Mouse (Mus musculus): ENCODE results near the gene Pcnx.

Pcnx gene

GRCm38 (mm10) chr12:81859351-81860307 is at the start of gene Pcnx:
Gene Pcnx, plus strand, starts transcription at chr12:81860023.
- in situ Hi-C loops (cut with MseI, MboI) = no loop called here

DNA sequence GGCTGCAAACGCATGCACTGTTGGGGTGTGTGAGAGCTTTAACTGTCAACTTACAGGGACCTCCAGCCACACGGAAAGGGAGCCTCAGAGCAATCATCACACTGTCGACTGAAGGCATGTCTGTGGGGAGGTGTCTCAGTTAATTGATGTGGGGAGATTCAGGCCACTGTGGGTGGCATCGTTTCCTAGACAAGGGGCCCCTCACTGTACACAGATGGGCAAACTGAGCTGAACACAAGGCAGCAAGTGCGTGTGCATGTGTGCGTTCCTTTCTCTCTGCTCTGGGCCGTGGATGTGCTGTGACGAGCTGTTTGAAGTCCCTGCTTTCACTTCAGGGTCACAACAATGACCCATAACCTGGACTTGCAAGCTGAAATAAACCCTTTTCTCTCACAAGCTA is 49.4 kb upstream of the Pcnx start:
- in situ Hi-C loops (cut with MseI, MboI) = loop anchor here in 1 of 2 experiments (25.0 kb wide), 1 partner anchor 302 kb away; no protein-coding TSS in a partner anchor

- in situ Hi-C loops (cut with MseI, MboI) = loop anchor here in 1 of 2 experiments (25.0 kb wide), 1 partner anchor 298 kb away; no protein-coding TSS in a partner anchor
These were observed 45.1 kb upstream of the Pcnx start for GRCm38 (mm10) chr12:81814742-81815141.

DNA sequence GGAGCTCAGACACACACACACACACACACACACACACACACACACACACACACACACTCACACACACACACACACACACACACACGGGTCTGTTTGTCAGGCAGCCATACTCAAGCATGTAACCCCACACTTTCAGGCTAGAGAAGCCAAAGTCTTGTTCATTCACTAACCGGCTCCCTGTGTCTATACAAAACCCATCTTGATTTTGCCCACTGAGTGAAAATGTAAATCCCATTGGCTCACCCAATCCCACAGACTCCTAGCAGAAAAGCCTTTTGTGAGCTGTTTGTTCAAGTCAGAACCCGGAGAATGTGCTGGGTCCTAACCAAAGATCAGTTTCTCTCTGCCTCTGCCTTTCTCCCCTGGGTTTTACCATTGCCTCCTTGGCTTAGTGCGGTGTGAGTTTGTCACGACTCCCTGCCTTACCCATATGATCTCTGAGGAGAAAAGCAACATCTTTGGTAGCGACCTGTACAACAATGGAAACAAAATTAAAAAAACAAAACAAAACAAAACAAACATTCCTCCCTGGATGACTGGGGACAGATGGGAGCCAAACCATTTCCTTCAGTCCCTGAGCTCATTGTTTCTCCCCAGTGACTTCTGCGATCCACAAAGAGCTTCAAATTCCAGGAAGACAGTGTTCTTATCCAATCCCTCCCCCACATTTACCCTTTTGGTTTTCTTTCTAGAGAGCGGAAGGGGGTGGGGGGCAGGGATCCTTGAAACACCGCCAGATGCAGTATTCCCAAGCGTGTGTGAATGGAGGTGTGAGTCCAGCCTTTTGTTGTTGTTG is 43.3 kb upstream of the Pcnx start:
- in situ Hi-C loops (cut with MseI, MboI) = loop anchor here in 1 of 2 experiments (25.0 kb wide), 1 partner anchor 296 kb away; no protein-coding TSS in a partner anchor

DNA sequence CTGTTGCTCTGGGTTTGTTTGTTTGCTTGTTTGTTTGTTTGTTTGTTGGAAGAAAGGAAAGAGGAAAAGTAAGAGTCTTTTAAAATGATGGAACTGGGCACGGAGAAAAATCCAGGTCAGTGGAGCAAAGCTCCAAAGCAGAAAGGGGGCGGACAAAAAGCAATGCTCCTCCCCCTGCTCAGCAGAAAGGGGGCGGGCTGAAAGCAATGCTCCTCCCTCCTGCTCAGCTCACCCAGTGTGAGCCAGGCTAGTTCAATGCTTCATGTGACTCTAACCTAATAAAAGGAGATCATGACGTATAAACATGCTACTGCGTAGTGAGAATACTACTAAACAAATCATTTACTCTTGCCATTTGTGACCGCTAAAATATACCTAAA is 42.7 kb upstream of the Pcnx start:
- in situ Hi-C loops (cut with MseI, MboI) = loop anchor here in 1 of 2 experiments (25.0 kb wide), 1 partner anchor 295 kb away; no protein-coding TSS in a partner anchor

- in situ Hi-C loops (cut with MseI, MboI) = loop anchor here in 1 of 2 experiments (25.0 kb wide), 1 partner anchor 292 kb away; no protein-coding TSS in a partner anchor
These were observed 39.1 kb upstream of the Pcnx start for GRCm38 (mm10) chr12:81820700-81821099.

DNA sequence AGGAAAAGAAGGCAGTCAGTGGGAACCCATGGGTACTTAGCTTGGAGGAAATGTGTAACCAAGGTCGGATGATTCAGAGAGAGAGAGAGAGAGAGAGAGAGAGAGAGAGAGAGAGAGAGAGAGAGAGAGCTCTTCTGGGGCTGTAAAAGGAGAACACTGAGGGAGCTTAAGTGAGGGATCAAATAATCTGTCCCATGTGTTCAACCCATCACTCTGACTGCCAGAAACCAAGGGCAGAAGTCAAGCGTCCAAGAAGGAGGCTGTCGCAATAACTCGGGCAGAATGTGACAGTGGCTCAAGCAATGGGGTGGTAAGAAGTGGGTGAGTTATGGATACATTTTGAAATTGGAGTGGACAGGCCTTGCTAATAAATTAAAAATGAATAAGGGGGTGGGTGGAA is 37.6 kb upstream of the Pcnx start:
- in situ Hi-C loops (cut with MseI, MboI) = loop anchor here in 1 of 2 experiments (25.0 kb wide), 1 partner anchor 290 kb away; no protein-coding TSS in a partner anchor

DNA sequence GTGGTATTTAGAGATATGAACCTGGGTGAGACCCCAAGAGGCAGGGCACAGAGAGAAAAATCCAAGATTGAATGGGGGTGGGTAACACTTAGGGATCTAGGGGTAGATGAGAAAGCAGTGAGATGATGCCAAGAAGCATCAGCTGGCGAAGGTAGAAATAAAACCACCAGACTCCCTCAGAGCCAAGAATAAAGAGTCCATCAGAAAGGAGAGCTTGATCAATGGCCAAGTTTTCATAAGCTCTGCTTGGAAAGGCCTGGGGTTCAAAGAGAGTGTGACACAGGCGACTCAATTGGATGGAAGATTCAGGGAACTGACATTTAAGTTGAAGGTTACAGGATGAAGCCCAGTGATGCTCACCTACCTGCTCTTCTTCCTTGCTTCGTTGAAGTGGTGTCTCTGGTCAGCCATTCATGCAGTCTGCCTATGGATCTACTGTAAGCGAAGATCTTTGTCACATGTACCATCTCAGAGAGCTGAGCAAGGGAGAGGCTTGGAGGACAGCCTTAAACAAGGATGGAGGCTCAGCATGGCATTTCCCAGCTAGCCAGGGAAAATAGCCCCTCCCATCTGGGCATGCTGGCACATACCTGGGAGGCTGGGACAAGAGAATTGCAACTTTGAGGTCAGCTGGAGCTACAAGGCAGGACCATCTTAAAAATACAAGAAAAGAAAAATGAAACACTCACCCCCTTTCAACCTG is 36.9 kb upstream of the Pcnx start:
- in situ Hi-C loops (cut with MseI, MboI) = loop anchor here in 1 of 2 experiments (25.0 kb wide), 1 partner anchor 289 kb away; no protein-coding TSS in a partner anchor

DNA sequence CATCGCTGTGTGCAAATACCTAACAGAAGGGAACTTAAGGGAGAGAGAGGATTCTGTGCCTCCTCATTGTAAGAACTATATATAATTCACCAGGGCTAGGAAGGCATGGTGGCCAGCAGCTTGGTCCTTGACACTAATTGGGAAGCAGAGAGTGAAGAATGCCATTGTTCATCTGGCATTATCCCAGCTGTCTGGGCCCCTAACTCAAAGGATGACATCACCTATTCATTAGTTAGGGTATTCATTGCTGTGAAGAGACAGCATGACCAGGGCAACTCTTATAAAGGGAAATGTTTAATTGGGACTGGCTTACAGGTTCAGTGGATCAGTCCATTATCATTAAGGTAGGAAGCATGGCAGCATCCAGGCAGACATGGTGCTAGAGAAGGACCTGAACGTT is 31.5 kb upstream of the Pcnx start:
- in situ Hi-C loops (cut with MseI, MboI) = no loop called here

DNA sequence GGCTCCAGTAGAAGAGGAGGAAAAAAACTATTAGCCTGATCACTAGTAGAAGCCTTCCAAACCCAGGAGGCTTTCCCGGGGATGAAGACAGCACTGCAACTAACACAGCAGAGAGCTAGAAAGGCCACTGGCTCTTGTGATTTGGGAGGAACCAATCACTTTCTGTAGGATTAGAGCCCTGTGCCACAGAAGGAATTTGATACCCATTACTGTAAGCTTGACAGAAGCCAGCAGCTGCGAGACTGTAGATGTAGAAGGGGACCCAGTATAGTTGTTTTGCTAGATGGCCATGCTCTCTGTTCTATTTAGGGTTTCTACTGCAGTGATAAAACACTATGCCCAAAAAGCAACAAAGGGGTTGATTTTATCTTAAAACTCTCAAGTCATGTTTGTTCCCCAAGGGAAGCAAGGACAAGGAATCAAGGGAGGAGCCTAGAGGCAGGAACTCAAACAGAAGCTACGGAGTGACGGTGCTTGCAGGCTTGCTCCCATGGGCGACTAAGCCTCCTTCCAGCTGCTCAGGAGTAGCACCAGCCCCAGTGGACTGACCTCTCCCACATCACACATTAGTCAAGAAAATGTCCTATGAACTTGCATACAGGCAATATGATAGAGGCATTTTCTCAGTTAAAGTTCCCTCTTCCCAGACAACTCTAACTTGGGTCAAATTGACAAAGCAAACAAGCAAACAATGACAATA is 27.6 kb upstream of the Pcnx start:
- in situ Hi-C loops (cut with MseI, MboI) = no loop called here

GRCm38 (mm10) chr12:81833094-81833493 is 26.7 kb upstream of the Pcnx start:
- in situ Hi-C loops (cut with MseI, MboI) = no loop called here

GRCm38 (mm10) chr12:81836162-81836561 is 23.7 kb upstream of the Pcnx start:
- in situ Hi-C loops (cut with MseI, MboI) = no loop called here

- in situ Hi-C loops (cut with MseI, MboI) = no loop called here
These were observed 22.4 kb upstream of the Pcnx start for GRCm38 (mm10) chr12:81837463-81837862.

- in situ Hi-C loops (cut with MseI, MboI) = no loop called here
These were observed 20.2 kb upstream of the Pcnx start for GRCm38 (mm10) chr12:81839663-81840062.

- in situ Hi-C loops (cut with MseI, MboI) = no loop called here
These were observed 18.8 kb upstream of the Pcnx start for GRCm38 (mm10) chr12:81841046-81841445.

DNA sequence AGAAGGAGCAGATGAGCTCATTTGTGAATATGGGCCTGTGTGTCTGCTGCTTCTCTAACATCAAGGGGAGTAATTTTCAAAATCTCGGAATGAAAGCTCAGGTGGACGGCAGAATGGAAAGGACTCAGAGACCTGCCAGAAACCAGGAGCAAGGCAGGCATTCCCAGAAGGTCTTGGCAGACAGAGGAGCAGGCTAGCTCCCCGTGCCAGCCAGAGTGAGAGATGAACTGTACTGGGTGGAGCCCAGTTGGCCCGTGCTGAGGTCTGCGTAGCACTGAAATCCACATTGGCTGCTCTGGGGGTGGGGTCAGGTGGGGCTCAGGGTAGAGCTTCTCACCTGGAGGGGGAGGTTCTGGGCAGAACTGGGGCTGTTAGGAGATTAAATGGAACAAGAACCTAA is 16.3 kb upstream of the Pcnx start:
- in situ Hi-C loops (cut with MseI, MboI) = no loop called here

DNA sequence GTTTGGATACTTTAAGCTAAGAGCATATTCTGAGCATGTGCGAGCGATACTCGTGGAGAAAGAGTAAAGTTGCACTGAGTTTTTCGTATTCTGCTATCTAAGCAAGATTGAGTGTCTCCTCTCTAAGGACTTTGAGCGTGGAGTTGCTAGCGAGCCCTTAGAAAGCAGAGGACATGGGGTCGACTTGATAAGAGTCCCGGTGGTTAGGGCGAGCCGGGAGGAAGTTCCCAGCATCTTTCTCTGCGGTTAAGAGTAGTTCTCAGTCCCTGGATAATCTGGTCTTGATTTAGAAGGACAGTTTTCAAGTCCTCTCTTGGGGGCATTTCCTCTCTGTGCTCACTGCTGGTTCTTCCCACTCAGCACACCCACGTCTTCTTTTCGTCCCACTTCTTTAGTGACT is 15.3 kb upstream of the Pcnx start:
- in situ Hi-C loops (cut with MseI, MboI) = no loop called here

DNA sequence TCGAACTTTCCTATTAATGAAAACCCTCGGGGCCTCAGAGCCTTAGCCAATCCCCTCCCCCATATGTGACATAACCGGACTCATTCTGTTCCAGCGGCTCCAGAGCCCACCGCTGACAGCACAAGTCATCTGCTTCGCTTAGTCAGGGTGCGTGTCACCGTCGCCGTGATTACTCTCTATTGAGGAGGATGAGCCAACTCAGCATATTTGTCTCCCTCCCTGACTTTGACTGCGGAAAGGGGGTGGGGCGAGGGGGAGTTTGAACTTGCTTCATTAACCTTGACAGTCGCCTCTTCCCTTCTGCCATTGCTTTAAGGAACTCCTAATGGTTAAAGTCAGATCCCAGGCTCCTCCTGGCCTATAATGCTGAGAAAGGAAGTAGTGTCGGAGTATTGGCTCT is 14.8 kb upstream of the Pcnx start:
- in situ Hi-C loops (cut with MseI, MboI) = no loop called here

DNA sequence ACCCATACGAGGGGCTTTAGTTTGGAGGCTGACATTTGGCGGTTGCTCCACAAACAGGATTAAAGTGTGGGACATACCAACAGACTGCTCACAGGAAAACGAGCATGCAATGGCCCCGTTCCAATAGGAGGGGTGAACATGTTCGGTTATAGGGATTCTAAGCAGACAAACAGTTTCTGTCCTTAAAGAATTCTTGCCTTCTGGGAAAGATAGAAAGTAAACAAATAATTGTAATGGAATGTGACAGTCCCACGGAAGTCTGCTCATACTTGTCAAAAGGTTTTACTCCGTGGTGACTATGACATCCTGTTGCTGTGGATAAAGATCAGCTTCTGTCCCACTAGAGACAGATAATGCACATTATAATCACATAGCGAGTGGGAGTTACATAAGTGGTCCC is 10.2 kb upstream of the Pcnx start:
- in situ Hi-C loops (cut with MseI, MboI) = no loop called here

DNA sequence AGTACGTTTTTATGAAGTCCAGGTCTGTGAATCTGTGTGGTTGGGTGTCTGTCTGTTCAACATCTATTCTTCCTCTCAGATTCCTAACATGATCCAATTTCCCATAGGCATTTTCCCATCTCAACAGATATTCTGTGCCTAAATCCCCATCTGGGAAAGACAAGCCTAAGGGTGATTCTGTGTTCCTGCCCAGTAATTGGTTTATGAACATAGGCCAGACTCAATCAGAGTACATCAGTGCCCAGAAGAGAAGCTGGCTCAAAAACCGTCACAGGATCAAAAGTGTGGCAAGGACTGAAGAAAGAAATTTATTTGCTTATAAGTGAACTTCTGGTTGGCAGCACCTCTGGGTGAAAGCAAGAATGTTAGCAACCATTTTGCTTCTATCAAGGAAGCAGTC is 7.3 kb upstream of the Pcnx start:
- in situ Hi-C loops (cut with MseI, MboI) = no loop called here

- in situ Hi-C loops (cut with MseI, MboI) = no loop called here
These were observed 6.8 kb upstream of the Pcnx start for GRCm38 (mm10) chr12:81852977-81853376.

Data from mouse trophoblast stem cell (cell line).